Mouse (Mus musculus): ENCODE measurements around the gene Prkab1. TPM values are rescaled to one million over a fixed set of nuclear protein-coding genes. Genes with fewer than 3 reads are reported as not detected.

Prkab1 gene
- polyA plus RNA-seq, 1 experiment from 2014 or later: 52.1 TPM

DNA sequence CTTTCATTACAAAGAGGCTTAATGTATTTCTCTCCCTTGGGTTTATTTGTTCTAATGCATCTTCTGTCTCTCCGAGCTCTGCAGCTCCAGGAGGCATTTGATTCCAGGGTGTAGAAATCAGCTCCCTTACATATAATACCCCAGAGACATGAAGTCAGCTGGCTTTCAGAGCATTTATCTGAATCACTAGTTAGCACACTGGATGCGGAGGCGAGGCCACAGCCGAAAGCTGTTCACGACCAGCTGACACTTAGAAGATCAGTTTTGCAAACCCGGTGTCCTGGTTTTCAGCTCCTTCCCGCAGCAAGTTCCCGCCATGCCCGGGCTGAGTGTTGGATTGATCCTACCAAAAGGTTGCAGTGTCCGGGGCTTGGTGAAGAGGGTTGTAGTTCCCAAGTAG is 20.0 kb downstream of the Prkab1 start:
- Histone ChIP-seq H3K27me3 (replicated peaks; ENCODE audit: control insufficient read depth, insufficient read depth, low read length) (no peaks in the 10 kb centered on the region), H3K4me2 (ENCODE audit: low read length) (no peak overlapping the region), H3K9ac (ENCODE audit: low read length) (no peak overlapping the region), H3K27ac (ENCODE audit: low read depth, low read length) (no peak overlapping the region), H3K4me1 (ENCODE audit: control insufficient read depth, insufficient read depth, low read length) (no peaks in the 10 kb centered on the region), H3K9me3 (replicated peaks; ENCODE audit: control insufficient read depth, low read length) (no peaks in the 10 kb centered on the region), H3K36me3 (ENCODE audit: control insufficient read depth, insufficient read depth, low read length) (0 out of 2 replicates have a peak, but pooled peaks cover 7% of the 10 kb centered on the region), H3K4me3 (ENCODE audit: low read depth, low read length) (no peak overlapping the region)
- no peak for DNase-seq (ENCODE audit: low spot score)
- 88% methylated on average over 10 of the region's 10 CpGs for WGBS
- ATAC-seq: no peak

- Histone ChIP-seq H3K4me2 (ENCODE audit: low read length) (no peak overlapping the region), H3K27ac (ENCODE audit: low read depth, low read length) (no peak overlapping the region), H3K4me1 (ENCODE audit: control insufficient read depth, insufficient read depth, low read length) (no peaks in the 10 kb centered on the region), H3K27me3 (replicated peaks; ENCODE audit: control insufficient read depth, insufficient read depth, low read length) (no peaks in the 10 kb centered on the region), H3K36me3 (ENCODE audit: control insufficient read depth, insufficient read depth, low read length) (0 out of 2 replicates have a peak, but pooled peaks cover 7% of the 10 kb centered on the region), H3K4me3 (ENCODE audit: low read depth, low read length) (no peak overlapping the region), H3K9ac (ENCODE audit: low read length) (no peak overlapping the region), H3K9me3 (replicated peaks; ENCODE audit: control insufficient read depth, low read length) (no peaks in the 10 kb centered on the region)
- 43% methylated on average over 13 of the region's 13 CpGs for WGBS
- ATAC-seq (no peak), DNase-seq (ENCODE audit: low spot score) (no peak)
Measured at GRCm38 (mm10) chr5:116003825-116004224, 20.5 kb downstream of the Prkab1 start.

GRCm38 (mm10) chr5:116003154-116003553 is 21.2 kb downstream of the Prkab1 start:
- no peak overlapping the region for H3K4me2 ChIP-seq (ENCODE audit: low read length)
- H3K4me1 ChIP-seq (ENCODE audit: control insufficient read depth, insufficient read depth, low read length): no peaks in the 10 kb centered on the region
- H3K9ac ChIP-seq (ENCODE audit: low read length): no peak overlapping the region
- H3K36me3 ChIP-seq (ENCODE audit: control insufficient read depth, insufficient read depth, low read length): 0 out of 2 replicates have a peak, but pooled peaks cover 7% of the 10 kb centered on the region
- H3K4me3 ChIP-seq (ENCODE audit: low read depth, low read length): no peak overlapping the region
- H3K9me3 ChIP-seq (replicated peaks; ENCODE audit: control insufficient read depth, low read length): no peaks in the 10 kb centered on the region
- DNase-seq (ENCODE audit: low spot score) (no peak), ATAC-seq (no peak)
- WGBS: 87% methylated on average over 8 of the region's 8 CpGs
- no peaks in the 10 kb centered on the region for H3K27me3 ChIP-seq (replicated peaks; ENCODE audit: control insufficient read depth, insufficient read depth, low read length)
- no peak overlapping the region for H3K27ac ChIP-seq (ENCODE audit: low read depth, low read length)

- no peaks in the 10 kb centered on the region for H3K4me1 ChIP-seq (ENCODE audit: control insufficient read depth, insufficient read depth, low read length)
- no peaks in the 10 kb centered on the region for H3K27me3 ChIP-seq (replicated peaks; ENCODE audit: control insufficient read depth, insufficient read depth, low read length)
- H3K27ac ChIP-seq (ENCODE audit: low read depth, low read length): no peak overlapping the region
- H3K36me3 ChIP-seq (ENCODE audit: control insufficient read depth, insufficient read depth, low read length): peaks cover 16% of the 10 kb centered on the region; the same call in 1 of the 2 replicates
- no peak for ATAC-seq
- WGBS: 79% methylated on average over 13 of the region's 13 CpGs
- no peak overlapping the region for H3K4me2 ChIP-seq (ENCODE audit: low read length)
- H3K9ac ChIP-seq (ENCODE audit: low read length): no peak overlapping the region
- no peak for DNase-seq (ENCODE audit: low spot score)
- no peaks in the 10 kb centered on the region for H3K9me3 ChIP-seq (replicated peaks; ENCODE audit: control insufficient read depth, low read length)
- no peak overlapping the region for H3K4me3 ChIP-seq (ENCODE audit: low read depth, low read length)
Measured at GRCm38 (mm10) chr5:115997376-115997775, 26.9 kb downstream of the Prkab1 start.

DNA sequence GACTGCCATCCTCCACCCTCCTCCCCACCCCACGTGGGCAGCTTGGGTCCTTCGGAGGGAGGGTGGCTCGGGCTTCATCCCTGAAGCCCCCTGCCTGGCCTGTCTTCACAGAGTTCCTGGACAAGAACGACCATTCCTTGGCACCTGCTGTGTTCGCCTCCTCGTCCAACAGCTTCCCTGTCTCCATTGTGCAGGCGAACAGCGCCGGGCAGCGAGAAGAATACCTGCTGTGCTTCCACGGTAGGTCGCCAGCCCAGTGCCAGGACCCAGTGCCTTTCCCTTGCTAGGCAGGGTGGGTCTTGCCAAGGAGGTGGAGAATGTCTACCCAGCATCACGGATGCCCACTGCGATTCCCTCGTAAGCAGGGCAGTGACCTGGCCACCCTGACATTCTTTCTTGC is 30.2 kb downstream of the Prkab1 start:
- H3K27me3 ChIP-seq (replicated peaks; ENCODE audit: control insufficient read depth, insufficient read depth, low read length): no peaks in the 10 kb centered on the region
- no peak overlapping the region for H3K4me2 ChIP-seq (ENCODE audit: low read length)
- H3K9me3 ChIP-seq (replicated peaks; ENCODE audit: control insufficient read depth, low read length): peaks cover 8% of the 10 kb centered on the region; the same call in 1 of the 2 replicates
- no peak overlapping the region for H3K4me3 ChIP-seq (ENCODE audit: low read depth, low read length)
- H3K27ac ChIP-seq (ENCODE audit: low read depth, low read length): no peak overlapping the region
- DNase-seq (ENCODE audit: low spot score) (no peak), ATAC-seq (no peak)
- peaks cover 43% of the 10 kb centered on the region for H3K36me3 ChIP-seq (ENCODE audit: control insufficient read depth, insufficient read depth, low read length)
- H3K4me1 ChIP-seq (ENCODE audit: control insufficient read depth, insufficient read depth, low read length): no peaks in the 10 kb centered on the region
- H3K9ac ChIP-seq (ENCODE audit: low read length): no peak overlapping the region
- 79% methylated on average over 15 of the region's 15 CpGs for WGBS

- Histone ChIP-seq H3K9ac (ENCODE audit: low read length) (no peak overlapping the region), H3K4me2 (ENCODE audit: low read length) (no peak overlapping the region), H3K9me3 (replicated peaks; ENCODE audit: control insufficient read depth, low read length) (peaks cover 8% of the 10 kb centered on the region; the same call in 1 of the 2 replicates), H3K4me3 (ENCODE audit: low read depth, low read length) (no peak overlapping the region), H3K4me1 (ENCODE audit: control insufficient read depth, insufficient read depth, low read length) (no peaks in the 10 kb centered on the region), H3K27me3 (replicated peaks; ENCODE audit: control insufficient read depth, insufficient read depth, low read length) (no peaks in the 10 kb centered on the region), H3K36me3 (ENCODE audit: control insufficient read depth, insufficient read depth, low read length) (peaks cover 56% of the 10 kb centered on the region), H3K27ac (ENCODE audit: low read depth, low read length) (no peak overlapping the region)
- DNase-seq (ENCODE audit: low spot score) (no peak), ATAC-seq (no peak)
- WGBS: 97% methylated on average over 11 of the region's 11 CpGs
Measured at GRCm38 (mm10) chr5:115991717-115992116, 32.6 kb downstream of the Prkab1 start.

DNA sequence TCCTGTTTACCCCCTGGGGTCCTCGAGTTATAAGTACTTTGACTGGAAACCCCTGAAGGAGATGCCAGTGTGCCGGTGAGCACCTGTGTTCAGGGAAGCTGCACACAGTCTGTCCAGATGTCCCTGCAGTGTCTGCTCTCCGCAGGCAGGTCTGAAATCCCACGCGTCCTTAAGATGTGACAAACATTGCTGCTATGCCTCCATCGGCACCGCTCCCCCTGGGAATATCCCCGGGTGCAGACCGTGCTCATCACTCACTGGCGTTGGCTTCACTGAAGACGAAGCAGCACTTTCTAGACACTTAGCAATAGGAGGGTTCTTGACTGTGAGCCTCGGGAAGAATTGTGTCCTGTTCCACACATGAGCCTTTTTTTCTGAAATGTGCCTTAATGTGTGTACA is 37.0 kb downstream of the Prkab1 start:
- peaks cover 8% of the 10 kb centered on the region; the same call in 1 of the 2 replicates for H3K9me3 ChIP-seq (replicated peaks; ENCODE audit: control insufficient read depth, low read length)
- no peak overlapping the region for H3K9ac ChIP-seq (ENCODE audit: low read length)
- no peaks in the 10 kb centered on the region for H3K27me3 ChIP-seq (replicated peaks; ENCODE audit: control insufficient read depth, insufficient read depth, low read length)
- no peak overlapping the region for H3K4me3 ChIP-seq (ENCODE audit: low read depth, low read length)
- no peak overlapping the region for H3K4me2 ChIP-seq (ENCODE audit: low read length)
- H3K36me3 ChIP-seq (ENCODE audit: control insufficient read depth, insufficient read depth, low read length): peaks cover 74% of the 10 kb centered on the region
- ATAC-seq: no peak
- H3K4me1 ChIP-seq (ENCODE audit: control insufficient read depth, insufficient read depth, low read length): no peaks in the 10 kb centered on the region
- no peak overlapping the region for H3K27ac ChIP-seq (ENCODE audit: low read depth, low read length)
- DNase-seq (ENCODE audit: low spot score): no peak
- 89% methylated on average over 12 of the region's 12 CpGs for WGBS

GRCm38 (mm10) chr5:115985101-115985500 is 39.2 kb downstream of the Prkab1 start:
- peaks cover 66% of the 10 kb centered on the region for H3K36me3 ChIP-seq (ENCODE audit: control insufficient read depth, insufficient read depth, low read length)
- no peak overlapping the region for H3K4me2 ChIP-seq (ENCODE audit: low read length)
- no peak overlapping the region for H3K9ac ChIP-seq (ENCODE audit: low read length)
- WGBS: 93% methylated on average over 11 of the region's 11 CpGs
- no peak overlapping the region for H3K4me3 ChIP-seq (ENCODE audit: low read depth, low read length)
- H3K27ac ChIP-seq (ENCODE audit: low read depth, low read length): no peak overlapping the region
- no peaks in the 10 kb centered on the region for H3K4me1 ChIP-seq (ENCODE audit: control insufficient read depth, insufficient read depth, low read length)
- ATAC-seq (no peak), DNase-seq (ENCODE audit: low spot score) (no peak)
- no peaks in the 10 kb centered on the region for H3K9me3 ChIP-seq (replicated peaks; ENCODE audit: control insufficient read depth, low read length)
- no peaks in the 10 kb centered on the region for H3K27me3 ChIP-seq (replicated peaks; ENCODE audit: control insufficient read depth, insufficient read depth, low read length)

DNA sequence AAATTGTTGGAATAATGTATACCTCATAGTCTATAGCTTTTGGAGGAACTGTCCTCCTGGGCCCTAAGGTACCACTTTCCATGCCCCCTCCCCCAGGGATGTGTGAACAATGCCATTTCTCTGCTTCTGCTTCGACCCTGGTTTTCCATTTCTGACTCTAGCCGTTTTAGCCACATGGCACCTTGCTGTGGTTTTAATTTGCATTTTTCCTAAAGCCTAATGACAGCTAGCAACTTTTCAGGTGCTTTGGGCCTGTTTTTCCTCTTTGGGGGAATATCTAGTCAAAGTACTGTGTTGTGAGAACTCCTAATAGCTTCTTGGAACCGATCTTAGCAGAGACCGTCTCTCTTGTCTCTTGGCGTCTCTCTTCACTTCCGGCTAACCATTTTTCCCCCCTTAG is 39.9 kb downstream of the Prkab1 start:
- H3K27me3 ChIP-seq (replicated peaks; ENCODE audit: control insufficient read depth, insufficient read depth, low read length): no peaks in the 10 kb centered on the region
- WGBS: 89% methylated on average over 6 of the region's 6 CpGs
- H3K4me1 ChIP-seq (ENCODE audit: control insufficient read depth, insufficient read depth, low read length): no peaks in the 10 kb centered on the region
- no peak overlapping the region for H3K9ac ChIP-seq (ENCODE audit: low read length)
- no peaks in the 10 kb centered on the region for H3K9me3 ChIP-seq (replicated peaks; ENCODE audit: control insufficient read depth, low read length)
- no peak overlapping the region for H3K27ac ChIP-seq (ENCODE audit: low read depth, low read length)
- ATAC-seq (no peak), DNase-seq (ENCODE audit: low spot score) (no peak)
- no peak overlapping the region for H3K4me2 ChIP-seq (ENCODE audit: low read length)
- H3K4me3 ChIP-seq (ENCODE audit: low read depth, low read length): no peak overlapping the region
- peaks cover 65% of the 10 kb centered on the region for H3K36me3 ChIP-seq (ENCODE audit: control insufficient read depth, insufficient read depth, low read length)

All from forebrain, embryonic 14.5 days (tissue).